Mouse (Mus musculus): ENCODE results near the gene Cdyl2. TPM values are rescaled to one million over a fixed set of nuclear protein-coding genes. Genes with fewer than 3 reads are reported as not detected.

The Cdyl2 gene
- total and polyA plus RNA-seq, 3 experiments: not detected

DNA sequence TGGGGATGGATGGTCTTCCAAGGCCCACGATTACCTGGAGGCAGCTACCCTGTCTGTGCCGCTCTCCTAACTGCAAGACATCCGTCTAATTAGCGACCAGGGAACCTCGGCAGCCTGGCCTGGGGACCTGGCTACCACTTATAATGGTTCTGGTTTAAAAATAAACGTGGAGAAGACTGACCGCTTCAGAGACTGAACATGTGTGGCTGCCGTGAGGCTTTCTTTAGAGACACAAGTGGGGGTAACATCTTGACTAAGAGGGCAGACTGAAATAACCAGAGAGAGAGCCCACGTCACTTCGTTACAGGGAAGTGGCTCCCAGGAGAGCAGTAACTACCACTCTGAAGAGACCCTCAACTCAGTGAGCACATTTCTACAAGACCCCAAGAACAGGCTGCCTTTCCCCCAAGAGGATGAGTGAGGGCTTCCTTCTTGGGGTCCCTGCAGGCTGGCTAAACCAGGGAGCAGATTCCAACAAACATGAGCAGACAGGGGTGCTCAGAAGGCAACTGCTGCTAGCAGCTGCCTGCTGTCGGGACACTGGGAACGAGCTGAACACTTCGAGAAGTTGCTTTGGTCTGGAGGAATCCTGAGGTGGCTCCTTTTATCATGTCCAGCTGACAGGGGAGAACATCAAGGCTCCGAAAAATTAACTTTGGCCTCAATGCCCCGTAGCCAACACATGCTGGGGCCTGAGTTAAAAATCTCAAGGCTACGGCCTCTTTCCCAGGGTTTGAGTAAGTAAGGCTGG is 82.6 kb downstream of the Cdyl2 start:
- no peaks in the 10 kb centered on the region for H3K9me3 ChIP-seq (replicated peaks; ENCODE audit: insufficient read depth, low read length)
- H3K36me3 ChIP-seq (ENCODE audit: control insufficient read depth in 1 of 2, insufficient read depth in 2 of 2, low read length in 2 of 2): no peaks in the 10 kb centered on the region
- TF ChIP-seq MEF2A (IDR thresholded peaks at IDR 0.05; ENCODE audit: extremely low read depth, insufficient replicate concordance, low read depth, low read length, poor library complexity, severe bottlenecking) (no peak), MAFK (IDR thresholded peaks at IDR 0.05; ENCODE audit: borderline replicate concordance, low read depth, low read length) (no peak), USF1 (IDR thresholded peaks at IDR 0.05; ENCODE audit: low read depth, low read length) (no peak), NELFE (IDR thresholded peaks at IDR 0.05; ENCODE audit: low read depth, low read length) (no peak), SMC3 (IDR thresholded peaks at IDR 0.05; ENCODE audit: low read depth, low read length) (no peak), ZC3H11A (IDR thresholded peaks at IDR 0.05; ENCODE audit: low read depth, low read length) (no peak), UBTF (IDR thresholded peaks at IDR 0.05; ENCODE audit: borderline replicate concordance, insufficient read depth, low read depth, low read length) (no peak), TCF12 (IDR thresholded peaks at IDR 0.05; ENCODE audit: low read depth, low read length) (no peak), RCOR1 (IDR thresholded peaks at IDR 0.05; ENCODE audit: low read depth, low read length) (no peak), MAX (IDR thresholded peaks at IDR 0.05; ENCODE audit: low read length) (no peak), MYC (IDR thresholded peaks at IDR 0.05; ENCODE audit: low read depth, low read length) (no peak)
- no peak for DNase-seq (ENCODE audit: low read depth, low spot score)
- H3K79me2 ChIP-seq (ENCODE audit: control insufficient read depth, insufficient read depth, low read length, poor library complexity): no peaks in the 10 kb centered on the region
- no peak overlapping the region for H3K4me3 ChIP-seq (ENCODE audit: control insufficient read depth in 1 of 2, insufficient read depth in 1 of 2, low read depth in 2 of 2, low read length in 2 of 2)
- H3K27me3 ChIP-seq (ENCODE audit: control insufficient read depth in 1 of 2, insufficient read depth in 2 of 2, low read length in 2 of 2): no peaks in the 10 kb centered on the region
- H3K9ac ChIP-seq (ENCODE audit: control insufficient read depth, low read depth, low read length, poor library complexity, severe bottlenecking): no peak overlapping the region
- no peak overlapping the region for H3K27ac ChIP-seq (ENCODE audit: control insufficient read depth, low read depth, low read length)
- H3K4me1 ChIP-seq (ENCODE audit: control insufficient read depth in 1 of 2, insufficient read depth in 2 of 2, low read length in 2 of 2): no peaks in the 10 kb centered on the region

DNA sequence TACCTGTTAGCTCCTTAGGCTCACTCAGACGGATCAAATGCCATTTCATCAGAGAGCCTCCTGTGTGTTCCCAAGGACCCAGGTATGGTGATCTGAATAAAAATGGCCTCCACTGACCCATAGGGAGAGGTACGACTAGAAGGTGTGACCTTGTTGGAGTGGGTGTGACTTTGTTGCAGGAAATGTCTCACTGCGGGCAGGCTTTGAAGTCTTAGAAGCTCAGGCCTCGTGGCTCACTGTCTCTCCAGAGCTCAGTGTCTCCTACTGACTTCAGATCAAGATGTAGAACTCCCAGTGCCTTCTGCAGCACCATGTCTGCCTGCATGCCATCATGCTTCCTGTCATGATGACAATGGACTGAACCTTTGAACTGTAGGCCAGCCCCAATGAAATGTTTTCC is 87.4 kb downstream of the Cdyl2 start:
- Histone ChIP-seq H3K79me2 (ENCODE audit: control insufficient read depth, insufficient read depth, low read length, poor library complexity) (no peaks in the 10 kb centered on the region), H3K9ac (ENCODE audit: control insufficient read depth, low read depth, low read length, poor library complexity, severe bottlenecking) (no peak overlapping the region), H3K27me3 (ENCODE audit: control insufficient read depth in 1 of 2, insufficient read depth in 2 of 2, low read length in 2 of 2) (no peaks in the 10 kb centered on the region), H3K9me3 (replicated peaks; ENCODE audit: insufficient read depth, low read length) (no peaks in the 10 kb centered on the region), H3K27ac (ENCODE audit: control insufficient read depth, low read depth, low read length) (no peak overlapping the region), H3K4me1 (ENCODE audit: control insufficient read depth in 1 of 2, insufficient read depth in 2 of 2, low read length in 2 of 2) (no peaks in the 10 kb centered on the region), H3K36me3 (ENCODE audit: control insufficient read depth in 1 of 2, insufficient read depth in 2 of 2, low read length in 2 of 2) (no peaks in the 10 kb centered on the region), H3K4me3 (ENCODE audit: control insufficient read depth in 1 of 2, insufficient read depth in 1 of 2, low read depth in 2 of 2, low read length in 2 of 2) (no peak overlapping the region)
- TF ChIP-seq ZKSCAN1 (IDR thresholded peaks at IDR 0.05; ENCODE audit: low read depth, low read length): no peak
- TF ChIP-seq TAL1 (IDR thresholded peaks at IDR 0.05; ENCODE audit: low read length): no peak
- no peak for TF ChIP-seq USF1 (IDR thresholded peaks at IDR 0.05; ENCODE audit: low read depth, low read length)
- no peak for TF ChIP-seq HCFC1 (IDR thresholded peaks at IDR 0.05; ENCODE audit: low read depth, low read length)
- TF ChIP-seq ZC3H11A (IDR thresholded peaks at IDR 0.05; ENCODE audit: low read depth, low read length): no peak
- TF ChIP-seq MYB (IDR thresholded peaks at IDR 0.05; ENCODE audit: low read depth, low read length): no peak
- no peak for TF ChIP-seq MAX (IDR thresholded peaks at IDR 0.05; ENCODE audit: low read length)
- no peak for TF ChIP-seq MAFK (IDR thresholded peaks at IDR 0.05; ENCODE audit: borderline replicate concordance, low read depth, low read length)
- no peak for TF ChIP-seq SMC3 (IDR thresholded peaks at IDR 0.05; ENCODE audit: low read depth, low read length)
- TF ChIP-seq KAT2A (conservative IDR thresholded peaks at IDR 0.05; ENCODE audit: low read depth, low read length): no peak
- TF ChIP-seq CTCF (IDR thresholded peaks at IDR 0.05 in 2 of 3, conservative IDR thresholded peaks at IDR 0.05 in 1 of 3; ENCODE audit: control insufficient read depth in 1 of 3, insufficient read depth in 1 of 3, low read depth in 2 of 3, low read length in 3 of 3, poor library complexity in 1 of 3, severe bottlenecking in 1 of 3): no peak
- no peak for TF ChIP-seq POLR2A (IDR thresholded peaks at IDR 0.05; ENCODE audit: control insufficient read depth in 1 of 2, insufficient read depth in 1 of 2, low read depth in 1 of 2, low read length in 2 of 2, poor library complexity in 1 of 2)
- TF ChIP-seq POLR2AphosphoS5 (IDR thresholded peaks at IDR 0.05; ENCODE audit: borderline replicate concordance, low read depth, low read length): no peak
- no peak for DNase-seq (ENCODE audit: low read depth, low spot score)

Measured in MEL (cell line).